Mouse (Mus musculus): Measurements from ENCODE around the gene Sept6. TPM values are rescaled to one million over a fixed set of nuclear protein-coding genes. Genes with fewer than 3 reads are reported as not detected.

Sept6 gene
- polyA plus RNA-seq, 1 experiment: 18.7 TPM

DNA sequence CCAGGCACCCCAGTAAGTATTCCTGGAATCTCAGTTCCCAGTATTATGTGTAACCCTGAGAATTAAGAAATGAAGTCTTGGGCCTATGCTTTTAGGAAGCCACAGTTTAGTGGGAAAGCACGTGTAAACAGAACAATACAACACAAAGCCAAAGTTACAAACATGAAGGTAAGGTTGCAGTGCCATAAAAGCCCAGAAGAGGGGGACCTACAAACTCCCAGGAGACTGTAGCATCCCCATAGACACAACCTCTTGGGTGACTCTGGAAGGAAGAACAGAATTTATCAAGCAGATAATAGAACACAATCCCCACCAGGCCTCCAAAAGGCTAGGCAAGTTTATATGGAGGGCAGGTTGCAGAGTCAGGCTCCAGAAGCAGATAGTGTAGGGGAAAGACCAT lies 61.0 kb downstream of the Sept6 start:
- H3K4me3 ChIP-seq (ENCODE audit: insufficient read depth, poor library complexity, severe bottlenecking): no peak overlapping the region
- no peaks in the 10 kb centered on the region for H3K27me3 ChIP-seq (ENCODE audit: control insufficient read depth, insufficient read depth, insufficient read length)
- no peak for TF ChIP-seq USF1 (IDR thresholded peaks at IDR 0.05; ENCODE audit: low read depth)
- TF ChIP-seq MAX (IDR thresholded peaks at IDR 0.05): no peak
- no peak for TF ChIP-seq MYOG (IDR thresholded peaks at IDR 0.05; ENCODE audit: control insufficient read depth, extremely low read depth, insufficient read length)
- TF ChIP-seq MYOD1 (IDR thresholded peaks at IDR 0.05; ENCODE audit: control insufficient read depth, insufficient read length, low read depth): no peak
- no peak for TF ChIP-seq CTCF (IDR thresholded peaks at IDR 0.05; ENCODE audit: control insufficient read depth, insufficient read depth, insufficient read length)
- no peak for TF ChIP-seq FOSL1 (IDR thresholded peaks at IDR 0.05; ENCODE audit: insufficient read depth, low read length, poor library complexity, severe bottlenecking)
- no peak for TF ChIP-seq CEBPB (IDR thresholded peaks at IDR 0.05; ENCODE audit: low read depth)
- no peaks in the 10 kb centered on the region for H3K79me3 ChIP-seq (ENCODE audit: low read depth)
- H3K79me2 ChIP-seq (ENCODE audit: control insufficient read depth, insufficient read depth): no peaks in the 10 kb centered on the region
- H3K36me3 ChIP-seq (ENCODE audit: control insufficient read depth, insufficient read depth): no peaks in the 10 kb centered on the region
- no peak overlapping the region for H3ac ChIP-seq (ENCODE audit: control insufficient read depth, insufficient read length, low read depth)

DNA sequence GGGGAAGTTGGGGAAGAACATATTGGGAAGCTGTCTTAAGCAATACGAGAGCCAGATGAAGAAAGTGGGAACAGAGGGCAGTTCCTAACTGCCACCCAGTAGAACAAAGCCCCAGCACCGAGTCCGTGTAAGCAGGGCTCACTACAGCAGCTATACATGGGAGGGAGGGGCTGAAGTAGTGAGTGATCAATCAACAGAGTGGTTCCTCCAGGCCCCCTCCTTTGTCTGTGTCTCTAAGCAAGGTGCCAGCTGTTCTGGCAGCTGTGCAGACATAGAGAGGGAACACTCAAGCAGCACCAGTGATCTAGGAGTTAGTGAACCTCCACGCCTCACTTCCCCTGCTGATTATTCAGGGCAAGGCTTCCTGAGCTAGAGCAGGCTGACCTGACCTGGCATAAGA lies 61.9 kb downstream of the Sept6 start:
- no peak overlapping the region for H3K4me3 ChIP-seq (ENCODE audit: insufficient read depth, poor library complexity, severe bottlenecking)
- H3ac ChIP-seq (ENCODE audit: control insufficient read depth, insufficient read length, low read depth): no peak overlapping the region
- H3K79me2 ChIP-seq (ENCODE audit: control insufficient read depth, insufficient read depth): no peaks in the 10 kb centered on the region
- no peaks in the 10 kb centered on the region for H3K36me3 ChIP-seq (ENCODE audit: control insufficient read depth, insufficient read depth)
- no peaks in the 10 kb centered on the region for H3K27me3 ChIP-seq (ENCODE audit: control insufficient read depth, insufficient read depth, insufficient read length)
- H3K79me3 ChIP-seq (ENCODE audit: low read depth): no peaks in the 10 kb centered on the region
- TF ChIP-seq USF1 (IDR thresholded peaks at IDR 0.05; ENCODE audit: low read depth) (no peak), FOSL1 (IDR thresholded peaks at IDR 0.05; ENCODE audit: insufficient read depth, low read length, poor library complexity, severe bottlenecking) (no peak), MYOD1 (IDR thresholded peaks at IDR 0.05; ENCODE audit: control insufficient read depth, insufficient read length, low read depth) (no peak), CTCF (IDR thresholded peaks at IDR 0.05; ENCODE audit: control insufficient read depth, insufficient read depth, insufficient read length) (no peak), MAX (IDR thresholded peaks at IDR 0.05) (no peak), CEBPB (IDR thresholded peaks at IDR 0.05; ENCODE audit: low read depth) (no peak), MYOG (IDR thresholded peaks at IDR 0.05; ENCODE audit: control insufficient read depth, extremely low read depth, insufficient read length) (no peak)

DNA sequence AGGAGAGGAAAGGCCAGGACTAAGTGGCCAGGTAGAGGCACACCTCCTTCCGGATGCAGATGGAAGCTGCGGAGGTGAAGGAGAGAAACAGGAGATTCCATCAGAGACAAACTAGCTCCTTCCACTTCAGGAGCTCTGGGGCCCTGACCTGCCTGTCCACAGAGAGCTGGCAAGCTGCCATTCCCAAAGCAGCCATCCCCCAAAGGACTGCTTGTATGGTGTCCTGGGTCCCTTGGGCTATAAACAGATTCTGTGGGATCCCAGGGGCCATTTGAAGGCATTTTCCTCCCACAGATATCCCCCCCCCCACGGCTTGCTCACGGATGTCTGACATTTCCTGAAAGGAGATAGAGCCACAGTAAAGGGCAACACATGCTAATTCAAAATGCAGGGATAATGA lies 62.8 kb downstream of the Sept6 start:
- Histone ChIP-seq H3K79me3 (ENCODE audit: low read depth) (no peaks in the 10 kb centered on the region), H3K36me3 (ENCODE audit: control insufficient read depth, insufficient read depth) (no peaks in the 10 kb centered on the region), H3K79me2 (ENCODE audit: control insufficient read depth, insufficient read depth) (no peaks in the 10 kb centered on the region), H3K4me3 (ENCODE audit: insufficient read depth, poor library complexity, severe bottlenecking) (no peak overlapping the region), H3ac (ENCODE audit: control insufficient read depth, insufficient read length, low read depth) (no peak overlapping the region), H3K27me3 (ENCODE audit: control insufficient read depth, insufficient read depth, insufficient read length) (no peaks in the 10 kb centered on the region)
- no peak for TF ChIP-seq MAX (IDR thresholded peaks at IDR 0.05)
- TF ChIP-seq CEBPB (IDR thresholded peaks at IDR 0.05; ENCODE audit: low read depth): no peak
- TF ChIP-seq USF1 (IDR thresholded peaks at IDR 0.05; ENCODE audit: low read depth): no peak
- TF ChIP-seq CTCF (IDR thresholded peaks at IDR 0.05; ENCODE audit: control insufficient read depth, insufficient read depth, insufficient read length): no peak

DNA sequence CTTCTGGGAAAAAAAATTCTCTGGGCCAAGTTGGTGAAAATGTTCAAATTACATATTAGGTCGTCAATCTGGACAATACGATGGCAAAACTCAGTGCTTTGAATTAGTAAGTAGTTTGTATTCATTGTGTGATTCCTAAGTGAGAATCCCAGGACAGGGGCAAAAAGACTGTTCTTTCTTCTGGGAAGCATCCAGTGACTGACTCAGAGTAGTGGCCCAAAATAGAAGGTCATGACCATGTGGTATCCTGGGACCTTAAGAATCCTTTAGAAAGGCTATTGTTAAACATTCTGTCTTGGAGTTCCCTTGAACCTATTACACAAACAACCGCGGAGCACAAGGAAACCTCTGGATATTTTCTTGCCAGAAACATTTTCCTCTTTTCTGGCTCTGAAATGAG lies 70.2 kb downstream of the Sept6 start:
- Histone ChIP-seq H3K4me3 (ENCODE audit: insufficient read depth, poor library complexity, severe bottlenecking) (no peak overlapping the region), H3K36me3 (ENCODE audit: control insufficient read depth, insufficient read depth) (no peaks in the 10 kb centered on the region), H3K27me3 (ENCODE audit: control insufficient read depth, insufficient read depth, insufficient read length) (no peaks in the 10 kb centered on the region), H3K79me3 (ENCODE audit: low read depth) (no peaks in the 10 kb centered on the region), H3K79me2 (ENCODE audit: control insufficient read depth, insufficient read depth) (no peaks in the 10 kb centered on the region), H3ac (ENCODE audit: control insufficient read depth, insufficient read length, low read depth) (no peak overlapping the region)
- no peak for TF ChIP-seq MYOD1 (IDR thresholded peaks at IDR 0.05; ENCODE audit: control insufficient read depth, insufficient read length, low read depth)
- TF ChIP-seq MAX (IDR thresholded peaks at IDR 0.05): no peak
- no peak for TF ChIP-seq USF1 (IDR thresholded peaks at IDR 0.05; ENCODE audit: low read depth)
- no peak for TF ChIP-seq MYOG (IDR thresholded peaks at IDR 0.05; ENCODE audit: control insufficient read depth, extremely low read depth, insufficient read length)
- no peak for TF ChIP-seq CTCF (IDR thresholded peaks at IDR 0.05; ENCODE audit: control insufficient read depth, insufficient read depth, insufficient read length)
- TF ChIP-seq FOSL1 (IDR thresholded peaks at IDR 0.05; ENCODE audit: insufficient read depth, low read length, poor library complexity, severe bottlenecking): no peak
- no peak for TF ChIP-seq CEBPB (IDR thresholded peaks at IDR 0.05; ENCODE audit: low read depth)

DNA sequence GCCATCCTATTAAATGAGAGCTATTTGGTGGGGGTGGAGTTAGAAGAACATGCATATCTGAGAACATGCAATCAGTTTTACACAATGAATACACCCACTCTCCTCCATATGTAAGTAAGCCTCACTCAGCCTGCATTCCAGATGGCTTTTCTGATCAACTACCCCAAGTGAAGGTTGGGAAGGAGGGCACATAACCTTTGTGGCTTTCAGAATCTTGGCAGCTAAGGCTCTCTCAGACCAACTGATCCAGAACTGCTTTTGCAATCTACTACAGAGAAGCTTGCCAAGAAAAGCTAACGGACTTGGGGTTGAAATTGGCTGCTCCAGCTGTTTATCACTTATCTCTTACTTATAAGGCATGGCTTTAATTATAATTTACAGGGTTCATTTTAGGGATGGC lies 73.8 kb downstream of the Sept6 start:
- H3K79me3 ChIP-seq (ENCODE audit: low read depth): no peaks in the 10 kb centered on the region
- H3K36me3 ChIP-seq (ENCODE audit: control insufficient read depth, insufficient read depth): no peaks in the 10 kb centered on the region
- H3K27me3 ChIP-seq (ENCODE audit: control insufficient read depth, insufficient read depth, insufficient read length): no peaks in the 10 kb centered on the region
- H3K79me2 ChIP-seq (ENCODE audit: control insufficient read depth, insufficient read depth): no peaks in the 10 kb centered on the region
- H3K4me3 ChIP-seq (ENCODE audit: insufficient read depth, poor library complexity, severe bottlenecking): no peak overlapping the region
- no peak overlapping the region for H3ac ChIP-seq (ENCODE audit: control insufficient read depth, insufficient read length, low read depth)
- TF ChIP-seq MAX (IDR thresholded peaks at IDR 0.05) (no peak), CTCF (IDR thresholded peaks at IDR 0.05; ENCODE audit: control insufficient read depth, insufficient read depth, insufficient read length) (no peak)

DNA sequence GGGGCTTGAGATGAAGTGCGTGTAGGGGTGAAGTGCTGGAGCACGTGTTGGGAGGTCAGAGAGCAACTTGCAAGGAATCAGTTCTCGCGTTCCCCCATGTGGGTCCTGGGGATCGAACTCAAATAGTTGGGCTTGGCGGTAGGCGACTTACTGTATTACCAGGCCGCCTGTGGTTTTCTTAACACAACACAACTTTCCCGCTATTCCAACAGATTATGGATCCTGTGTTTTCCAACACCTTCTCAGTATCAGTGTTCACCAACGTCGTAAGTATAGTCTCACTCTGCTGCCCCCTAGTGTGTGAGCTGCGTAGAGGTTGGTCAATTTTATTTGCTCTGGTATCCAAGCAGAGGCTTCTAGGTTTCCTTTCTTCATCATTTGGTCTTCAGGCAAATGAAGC lies 80.3 kb downstream of the Sept6 start:
- no peaks in the 10 kb centered on the region for H3K27me3 ChIP-seq (ENCODE audit: control insufficient read depth, insufficient read depth, insufficient read length)
- TF ChIP-seq FOSL1 (IDR thresholded peaks at IDR 0.05; ENCODE audit: insufficient read depth, low read length, poor library complexity, severe bottlenecking) (no peak), MYOG (IDR thresholded peaks at IDR 0.05; ENCODE audit: control insufficient read depth, extremely low read depth, insufficient read length) (no peak), MYOD1 (IDR thresholded peaks at IDR 0.05; ENCODE audit: control insufficient read depth, insufficient read length, low read depth) (no peak), CTCF (IDR thresholded peaks at IDR 0.05; ENCODE audit: control insufficient read depth, insufficient read depth, insufficient read length) (no peak)

More for the DNA sequence above, 80.3 kb downstream of the Sept6 start:
- Histone ChIP-seq H3K4me3 (ENCODE audit: insufficient read depth, poor library complexity, severe bottlenecking) (no peak overlapping the region), H3K36me3 (ENCODE audit: control insufficient read depth, insufficient read depth) (no peaks in the 10 kb centered on the region), H3K79me2 (ENCODE audit: control insufficient read depth, insufficient read depth) (no peaks in the 10 kb centered on the region), H3K79me3 (ENCODE audit: low read depth) (no peaks in the 10 kb centered on the region), H3ac (ENCODE audit: control insufficient read depth, insufficient read length, low read depth) (no peak overlapping the region)
